26 mouse cellular contexts compared by ENCODE assay signal in genomic region chr13:37781557-37781956, GRCm38 (mm10).
"Had no signal": no experiment of that assay in that cellular context is flagged by ENCODE, and none has a peak within 500 bp of the region (broad histone marks: within the 10 kb centered on the region; RNA-seq: fewer than 3 reads in every experiment).

No protein-coding gene starts in this region.

- H3K27me3 ChIP-seq: embryonic facial prominence, embryonic 15.5 days had no signal

- H3K4me3 ChIP-seq: embryonic facial prominence, embryonic 10.5 days; embryonic facial prominence, embryonic 12.5 days; embryonic facial prominence, embryonic 13.5 days; embryonic facial prominence, embryonic 15.5 days; erythroblast, embryonic 14.5 days; forebrain, embryonic 10.5 days; forebrain, embryonic 12.5 days; forebrain, embryonic 13.5 days; gastrocnemius, adult 2 months; heart, adult 2 months; heart, embryonic 10.5 days had no signal

- H3K4me2 ChIP-seq: embryonic facial prominence, embryonic 12.5 days; embryonic facial prominence, embryonic 13.5 days; embryonic facial prominence, embryonic 15.5 days; forebrain, embryonic 12.5 days; forebrain, embryonic 13.5 days had no signal

- H3K36me3 ChIP-seq: embryonic facial prominence, embryonic 10.5 days; embryonic facial prominence, embryonic 12.5 days; embryonic facial prominence, embryonic 13.5 days; embryonic facial prominence, embryonic 15.5 days; forebrain, embryonic 10.5 days; forebrain, embryonic 12.5 days; heart, embryonic 10.5 days had no signal

- H3K27ac ChIP-seq: embryonic facial prominence, embryonic 10.5 days; embryonic facial prominence, embryonic 12.5 days; embryonic facial prominence, embryonic 13.5 days; embryonic facial prominence, embryonic 15.5 days; forebrain, embryonic 10.5 days; forebrain, embryonic 12.5 days; forebrain, embryonic 13.5 days; gastrocnemius, adult 2 months; heart, adult 2 months; heart, embryonic 10.5 days had no signal

- ATAC-seq: forebrain, embryonic 13.5 days; forebrain, embryonic 14.5 days; forebrain, embryonic 16.5 days; forebrain, postnatal 0 days had no signal

- H3K9ac ChIP-seq: embryonic facial prominence, embryonic 12.5 days; embryonic facial prominence, embryonic 13.5 days; embryonic facial prominence, embryonic 15.5 days; forebrain, embryonic 12.5 days; forebrain, embryonic 13.5 days; forebrain, postnatal 0 days had no signal

- DNase-seq: cerebellum, adult 8-10 months; cerebellum, adult 9-10 months; cerebellum, adult 9-11 months; cerebellum, postnatal 10 days; cerebellum, postnatal 14 days; cerebellum, postnatal 36 days; embryo, embryonic 11 days; forebrain, postnatal 0 days; gastrocnemius, adult 2 months; gastrocnemius, postnatal 10 days; gastrocnemius, postnatal 14 days; gastrocnemius, postnatal 25 days; gastrocnemius, postnatal 36 days; heart, adult 18-20 months; heart, adult 2 months had no signal

- H3K9me3 ChIP-seq: embryonic facial prominence, embryonic 10.5 days; embryonic facial prominence, embryonic 12.5 days; embryonic facial prominence, embryonic 13.5 days; embryonic facial prominence, embryonic 15.5 days; forebrain, embryonic 10.5 days; forebrain, embryonic 12.5 days; forebrain, embryonic 13.5 days; heart, embryonic 10.5 days had no signal
